Mouse (Mus musculus) midbrain, embryonic 11.5 days (tissue): ENCODE data around the gene Vmn2r22. TPM values are rescaled to one million over a fixed set of nuclear protein-coding genes. Genes with fewer than 3 reads are reported as not detected.

ENCODE experiments used
- polyA plus RNA-seq: library from polyadenylated mRNA; unstranded; fragments of >200 nt; fragmentation: Nextera tagmentation; extraction: Ambion mirVana; gene quantifications from 2 replicates; pipeline ENCODE4 v1.2.1, GENCODE M21; 2014

Vmn2r22 gene
- polyA plus RNA-seq, 1 experiment from 2014 or later: not detected

Other genes starting within 250 kb of the Vmn2r22 start
- not detected in 2 replicates for gene Vmn2r20, start 232.6 kb downstream of the Vmn2r22 start, polyA plus RNA-seq
- not detected in 2 replicates for gene Vmn2r21, start 117.3 kb downstream of the Vmn2r22 start, polyA plus RNA-seq
- gene Vmn2r23, start 51.9 kb upstream of the Vmn2r22 start, polyA plus RNA-seq: not detected in 2 replicates
- not detected in 2 replicates for gene Vmn2r24, start 128.2 kb upstream of the Vmn2r22 start, polyA plus RNA-seq
- not detected in 2 replicates for gene Vmn2r25, start 202.7 kb upstream of the Vmn2r22 start, polyA plus RNA-seq